Mouse (Mus musculus): ENCODE data around the gene Rybp. TPM values are rescaled to one million over a fixed set of nuclear protein-coding genes. Genes with fewer than 3 reads are reported as not detected.

The Rybp gene
- polyA plus RNA-seq, 1 experiment from 2014 or later, result 13.8 TPM

GRCm38 (mm10) chr6:100298945-100299344, 11.7 kb upstream of the Rybp start:
- H3K4me3 ChIP-seq (ENCODE audit: low read depth, low read length), result no peak overlapping the region
- H3K36me3 ChIP-seq (ENCODE audit: control insufficient read depth, insufficient read depth, low read length), result no peaks in the 10 kb centered on the region
- no peaks in the 10 kb centered on the region for H3K9me3 ChIP-seq (ENCODE audit: control insufficient read depth, low read length)
- no peak overlapping the region for H3K4me2 ChIP-seq (ENCODE audit: low read length)
- no peak for DNase-seq (ENCODE audit: low spot score)
- no peaks in the 10 kb centered on the region for H3K27me3 ChIP-seq (replicated peaks; ENCODE audit: control insufficient read depth, insufficient read depth, low read length)
- H3K4me1 ChIP-seq (replicated peaks; ENCODE audit: control insufficient read depth, insufficient read depth, low read length), result no peaks in the 10 kb centered on the region; the same call in 1 of the 2 replicates
- H3K27ac ChIP-seq (ENCODE audit: low read depth), result no peak overlapping the region
- WGBS, result 65% methylated on average over 4 of the region's 4 CpGs
- H3K9ac ChIP-seq (ENCODE audit: low read length), result no peak overlapping the region
- ATAC-seq (replicated peaks; ENCODE audit: low FRiP score, low TSS enrichment, low read depth), result no peak

DNA sequence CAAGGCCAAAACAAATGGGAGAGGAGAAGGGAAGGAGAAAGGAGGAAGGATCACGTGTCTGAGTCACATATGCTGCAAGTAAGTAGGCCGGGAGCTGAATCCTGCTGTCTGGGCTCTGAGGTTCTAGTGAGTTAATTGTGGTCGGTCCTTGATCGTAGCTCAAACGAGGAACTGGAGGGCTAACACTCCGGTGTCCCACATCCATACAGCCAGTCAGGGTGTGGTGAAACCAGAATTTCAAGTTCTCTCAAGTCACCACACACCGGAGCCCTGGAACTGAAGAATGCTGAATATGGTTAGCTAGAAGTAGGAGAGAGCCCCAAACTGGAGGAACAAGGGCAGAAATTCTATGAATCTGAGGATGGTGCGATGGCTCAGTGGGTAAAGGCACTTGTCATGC, 10.3 kb upstream of the Rybp start:
- no peak overlapping the region for H3K27ac ChIP-seq (ENCODE audit: low read depth)
- H3K4me2 ChIP-seq (ENCODE audit: low read length), result no peak overlapping the region
- no peaks in the 10 kb centered on the region; the same call in 1 of the 2 replicates for H3K4me1 ChIP-seq (replicated peaks; ENCODE audit: control insufficient read depth, insufficient read depth, low read length)
- no peak overlapping the region for H3K4me3 ChIP-seq (ENCODE audit: low read depth, low read length)
- no peak overlapping the region for H3K9ac ChIP-seq (ENCODE audit: low read length)
- ATAC-seq (replicated peaks; ENCODE audit: low FRiP score, low TSS enrichment, low read depth), result peak; percentile 64; the same call in 1 of the 2 replicates
- no peaks in the 10 kb centered on the region for H3K27me3 ChIP-seq (replicated peaks; ENCODE audit: control insufficient read depth, insufficient read depth, low read length)
- no peaks in the 10 kb centered on the region for H3K9me3 ChIP-seq (ENCODE audit: control insufficient read depth, low read length)
- no peaks in the 10 kb centered on the region for H3K36me3 ChIP-seq (ENCODE audit: control insufficient read depth, insufficient read depth, low read length)
- no peak for DNase-seq (ENCODE audit: low spot score)
- WGBS, result 69% methylated on average over 8 of the region's 8 CpGs

GRCm38 (mm10) chr6:100292411-100292810, 5.1 kb upstream of the Rybp start:
- H3K4me3 ChIP-seq (ENCODE audit: low read depth, low read length), result no peak overlapping the region
- ATAC-seq (replicated peaks; ENCODE audit: low FRiP score, low TSS enrichment, low read depth) (no peak), DNase-seq (ENCODE audit: low spot score) (no peak)
- 91% methylated on average over 6 of the region's 6 CpGs for whole genome bisulfite sequencing
- H3K4me2 ChIP-seq (ENCODE audit: low read length), result no peak overlapping the region
- H3K36me3 ChIP-seq (ENCODE audit: control insufficient read depth, insufficient read depth, low read length), result no peaks in the 10 kb centered on the region
- no peaks in the 10 kb centered on the region for H3K9me3 ChIP-seq (ENCODE audit: control insufficient read depth, low read length)
- H3K27me3 ChIP-seq (replicated peaks; ENCODE audit: control insufficient read depth, insufficient read depth, low read length), result no peaks in the 10 kb centered on the region
- H3K27ac ChIP-seq (ENCODE audit: low read depth), result no peak overlapping the region
- H3K9ac ChIP-seq (ENCODE audit: low read length), result no peak overlapping the region
- 0 out of 2 replicates have a peak, but pooled peaks cover 6% of the 10 kb centered on the region for H3K4me1 ChIP-seq (replicated peaks; ENCODE audit: control insufficient read depth, insufficient read depth, low read length)

GRCm38 (mm10) chr6:100289058-100289457, 1.8 kb upstream of the Rybp start:
- no peaks in the 10 kb centered on the region for H3K9me3 ChIP-seq (ENCODE audit: control insufficient read depth, low read length)
- no peak overlapping the region for H3K27ac ChIP-seq (ENCODE audit: low read depth)
- no peak for DNase-seq (ENCODE audit: low spot score)

DNA sequence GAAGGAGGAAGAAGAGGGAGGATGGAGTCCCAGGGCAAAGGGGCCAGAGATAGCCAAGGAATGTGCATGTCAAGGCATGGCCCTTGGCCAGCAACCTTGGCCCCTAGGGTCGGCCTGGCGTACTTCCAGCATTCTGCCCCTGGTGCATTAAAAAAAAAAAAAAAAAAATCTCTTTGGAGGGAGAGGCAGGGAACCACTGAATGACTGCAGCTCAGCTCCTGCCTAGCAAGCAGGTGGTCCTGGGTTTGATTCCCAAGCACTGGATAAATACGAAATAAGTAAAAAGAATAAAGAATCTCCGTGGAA, 1.4 kb upstream of the Rybp start:
- Histone ChIP-seq H3K9ac (ENCODE audit: low read length) (no peak overlapping the region), H3K27me3 (replicated peaks; ENCODE audit: control insufficient read depth, insufficient read depth, low read length) (no peaks in the 10 kb centered on the region), H3K27ac (ENCODE audit: low read depth) (no peak overlapping the region), H3K9me3 (ENCODE audit: control insufficient read depth, low read length) (no peaks in the 10 kb centered on the region), H3K4me1 (replicated peaks; ENCODE audit: control insufficient read depth, insufficient read depth, low read length) (peaks cover 22% of the 10 kb centered on the region), H3K4me2 (ENCODE audit: low read length) (peak overlapping the region; percentile 90), H3K36me3 (ENCODE audit: control insufficient read depth, insufficient read depth, low read length) (no peaks in the 10 kb centered on the region), H3K4me3 (ENCODE audit: low read depth, low read length) (no peak overlapping the region)
- ATAC-seq (replicated peaks; ENCODE audit: low FRiP score, low TSS enrichment, low read depth), result no peak
- DNase-seq (ENCODE audit: low spot score), result no peak
- WGBS, result 44% methylated on average over 4 of the region's 4 CpGs

More at GRCm38 (mm10) chr6:100289058-100289457, 1.8 kb upstream of the Rybp start:
- Histone ChIP-seq H3K4me3 (ENCODE audit: low read depth, low read length) (no peak overlapping the region), H3K4me2 (ENCODE audit: low read length) (no peak overlapping the region), H3K36me3 (ENCODE audit: control insufficient read depth, insufficient read depth, low read length) (no peaks in the 10 kb centered on the region), H3K9ac (ENCODE audit: low read length) (no peak overlapping the region), H3K4me1 (replicated peaks; ENCODE audit: control insufficient read depth, insufficient read depth, low read length) (peaks cover 20% of the 10 kb centered on the region), H3K27me3 (replicated peaks; ENCODE audit: control insufficient read depth, insufficient read depth, low read length) (no peaks in the 10 kb centered on the region)
- no peak for ATAC-seq (replicated peaks; ENCODE audit: low FRiP score, low TSS enrichment, low read depth)
- 79% methylated on average over 5 of the region's 5 CpGs for WGBS

- Histone ChIP-seq H3K9ac (ENCODE audit: low read length) (peak overlapping the region; percentile 63), H3K27ac (ENCODE audit: low read depth) (peak overlapping the region; percentile 77), H3K4me1 (replicated peaks; ENCODE audit: control insufficient read depth, insufficient read depth, low read length) (peaks cover 25% of the 10 kb centered on the region), H3K36me3 (ENCODE audit: control insufficient read depth, insufficient read depth, low read length) (0 out of 2 replicates have a peak, but pooled peaks cover 3% of the 10 kb centered on the region), H3K4me3 (ENCODE audit: low read depth, low read length) (peak overlapping the region; percentile 59), H3K9me3 (ENCODE audit: control insufficient read depth, low read length) (no peaks in the 10 kb centered on the region), H3K4me2 (ENCODE audit: low read length) (peak overlapping the region; percentile 90), H3K27me3 (replicated peaks; ENCODE audit: control insufficient read depth, insufficient read depth, low read length) (no peaks in the 10 kb centered on the region)
- DNase-seq (ENCODE audit: low spot score) (peak; percentile 88), ATAC-seq (replicated peaks; ENCODE audit: low FRiP score, low TSS enrichment, low read depth) (peak; percentile 10)
- 2% methylated on average over 23 of the region's 23 CpGs for WGBS
Measured at GRCm38 (mm10) chr6:100288016-100288729, 888 bp upstream of the Rybp start.

DNA sequence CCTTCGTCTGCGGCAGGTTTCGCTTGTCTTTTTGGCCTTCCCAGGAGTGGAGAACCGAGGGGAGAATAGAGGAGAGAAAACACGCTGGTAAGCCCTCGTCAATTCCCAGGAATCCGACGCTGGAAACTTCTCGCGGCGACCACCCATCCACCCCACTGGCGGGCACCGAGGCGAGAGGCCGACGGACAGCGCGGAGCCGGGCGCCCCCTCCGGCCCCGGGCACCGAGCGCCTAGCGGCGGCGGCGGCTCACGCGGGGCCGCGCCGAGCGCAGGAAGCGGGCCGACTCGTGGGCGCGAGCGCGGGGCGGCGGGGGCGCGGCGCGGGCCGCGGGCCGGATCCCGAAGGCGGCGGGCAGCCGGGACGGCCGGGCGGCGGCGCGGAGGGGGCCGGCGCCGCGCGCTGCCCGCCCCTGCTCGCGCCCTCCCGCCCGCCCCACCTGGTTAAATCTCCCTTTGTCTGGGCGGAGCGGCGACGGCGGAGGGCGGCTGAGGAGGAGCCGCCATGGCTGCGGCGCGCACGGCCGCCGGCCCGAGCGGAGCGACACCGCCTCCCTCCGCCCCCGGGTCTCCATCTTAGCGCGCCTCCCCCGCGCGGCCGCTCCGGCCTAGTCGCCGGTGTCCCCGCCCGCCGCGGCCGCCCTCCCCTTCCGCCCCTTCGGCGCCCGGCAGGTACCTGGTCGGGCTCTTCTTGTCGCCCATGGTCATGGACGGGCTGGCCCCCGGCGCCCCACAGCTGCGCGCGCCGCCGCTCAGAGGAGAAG, 532 bp downstream of the Rybp start:
- peak overlapping the region; percentile 86 for H3K4me2 ChIP-seq (ENCODE audit: low read length)
- peaks cover 25% of the 10 kb centered on the region for H3K4me1 ChIP-seq (replicated peaks; ENCODE audit: control insufficient read depth, insufficient read depth, low read length)
- ATAC-seq (replicated peaks; ENCODE audit: low FRiP score, low TSS enrichment, low read depth) (peak; percentile 78), DNase-seq (ENCODE audit: low spot score) (peak; percentile 85)
- H3K36me3 ChIP-seq (ENCODE audit: control insufficient read depth, insufficient read depth, low read length), result 0 out of 2 replicates have a peak, but pooled peaks cover 3% of the 10 kb centered on the region
- no peaks in the 10 kb centered on the region for H3K9me3 ChIP-seq (ENCODE audit: control insufficient read depth, low read length)
- peak overlapping the region; percentile 59 for H3K4me3 ChIP-seq (ENCODE audit: low read depth, low read length)
- peak overlapping the region; percentile 94 for H3K27ac ChIP-seq (ENCODE audit: low read depth)
- peak overlapping the region; percentile 91 for H3K9ac ChIP-seq (ENCODE audit: low read length)
- H3K27me3 ChIP-seq (replicated peaks; ENCODE audit: control insufficient read depth, insufficient read depth, low read length), result no peaks in the 10 kb centered on the region
- 0% methylated on average over 62 of the region's 117 CpGs for WGBS

DNA sequence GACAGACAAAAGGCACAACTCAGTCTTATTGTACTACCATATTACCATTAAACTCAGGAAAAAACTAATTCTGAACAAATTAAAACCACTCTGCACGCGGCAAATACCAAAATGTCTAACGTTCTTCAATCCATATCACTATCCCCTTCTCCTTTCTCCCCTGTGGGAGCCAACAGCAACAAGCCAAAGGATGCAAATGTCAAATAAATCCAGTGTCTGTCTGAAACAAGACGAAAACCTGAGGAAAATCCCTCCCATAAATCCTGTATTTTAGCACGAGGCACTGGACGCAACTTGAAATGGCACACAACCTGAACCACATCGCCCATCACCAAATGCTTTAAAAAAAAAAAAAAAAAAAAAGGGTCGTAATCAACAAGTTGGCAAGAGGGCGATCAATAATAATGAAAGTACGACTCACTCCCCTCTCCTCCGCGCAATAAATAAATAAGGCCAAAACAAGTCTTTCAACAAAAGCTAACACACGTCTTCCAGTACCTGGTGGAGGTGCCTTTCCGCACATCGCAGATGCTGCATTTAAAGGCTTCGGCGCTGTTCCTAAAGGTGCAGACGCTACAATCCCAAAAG, 1.2 kb downstream of the Rybp start:
- Histone ChIP-seq H3K4me2 (ENCODE audit: low read length) (peak overlapping the region; percentile 86), H3K4me1 (replicated peaks; ENCODE audit: control insufficient read depth, insufficient read depth, low read length) (peaks cover 25% of the 10 kb centered on the region), H3K4me3 (ENCODE audit: low read depth, low read length) (peak overlapping the region; percentile 59), H3K27ac (ENCODE audit: low read depth) (peak overlapping the region; percentile 94; the same call in 1 of the 2 replicates), H3K36me3 (ENCODE audit: control insufficient read depth, insufficient read depth, low read length) (0 out of 2 replicates have a peak, but pooled peaks cover 3% of the 10 kb centered on the region), H3K9ac (ENCODE audit: low read length) (peak overlapping the region; percentile 91), H3K9me3 (ENCODE audit: control insufficient read depth, low read length) (no peaks in the 10 kb centered on the region), H3K27me3 (replicated peaks; ENCODE audit: control insufficient read depth, insufficient read depth, low read length) (no peaks in the 10 kb centered on the region)
- ATAC-seq (replicated peaks; ENCODE audit: low FRiP score, low TSS enrichment, low read depth), result no peak
- 2% methylated on average over 18 of the region's 18 CpGs for WGBS
- peak; percentile 58 for DNase-seq (ENCODE audit: low spot score)

Data from intestine, embryonic 14.5 days (tissue).